Mouse (Mus musculus) right cerebral cortex, postnatal 36 days (tissue): ENCODE results near the gene Gemin2.
"Not testable (repeated sequence)": the region's sequence is repeated elsewhere in the genome, so short reads cannot be mapped to it uniquely, and the experiment has no call there.

Source experiments
- DNase-seq, 2 experiments: peaks; one replicate each; pipeline ENCODE4 v3.0.0; 2022; ENCODE audit warnings: low spot score in 2 of 2, mixed read lengths in 1 of 2

The Gemin2 gene

DNA sequence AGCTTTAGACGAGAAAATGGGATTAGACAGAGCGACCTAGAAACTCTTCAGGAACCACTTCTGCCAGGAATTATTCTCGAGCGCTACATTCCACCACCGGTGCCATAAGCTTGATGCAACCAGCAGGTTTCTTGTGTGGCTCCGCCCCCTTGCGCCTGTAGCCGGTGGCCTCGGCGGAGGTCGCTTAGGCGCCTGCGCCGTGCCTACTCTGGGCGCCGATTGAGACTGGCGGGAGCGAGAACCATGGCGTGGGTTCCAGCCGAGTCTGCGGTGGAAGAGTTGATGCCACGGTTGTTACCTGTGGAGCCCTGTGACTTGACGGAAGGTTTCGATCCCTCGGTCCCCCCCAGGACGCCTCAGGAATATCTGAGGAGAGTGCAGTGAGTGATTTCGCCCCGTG is at the start of gene Gemin2:
TSS of gene Gemin2 (plus strand) at position 160 of the 400 bp plus-strand sequence.
- DNase-seq = peak; percentile 85 to 89

DNA sequence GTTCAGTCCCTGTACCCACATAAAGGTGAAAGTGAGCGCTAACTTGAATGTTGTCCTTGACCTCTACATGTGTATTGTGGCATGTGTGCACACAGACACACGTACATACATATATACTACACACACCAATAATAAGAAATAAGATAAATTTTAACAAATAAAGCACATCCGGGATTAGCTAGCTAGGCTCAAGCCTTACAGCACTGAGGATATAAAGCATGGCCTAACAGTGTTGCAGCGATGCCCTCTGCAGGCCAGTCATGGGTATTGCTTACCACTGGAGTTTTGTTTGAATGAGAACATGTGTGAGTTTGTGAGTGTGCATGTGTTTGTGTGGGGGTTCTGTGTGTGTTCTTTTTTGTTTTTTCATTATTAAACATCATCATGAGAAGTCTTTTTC is 48.6 kb upstream of the Gemin2 start:
- DNase-seq = no peak

DNA sequence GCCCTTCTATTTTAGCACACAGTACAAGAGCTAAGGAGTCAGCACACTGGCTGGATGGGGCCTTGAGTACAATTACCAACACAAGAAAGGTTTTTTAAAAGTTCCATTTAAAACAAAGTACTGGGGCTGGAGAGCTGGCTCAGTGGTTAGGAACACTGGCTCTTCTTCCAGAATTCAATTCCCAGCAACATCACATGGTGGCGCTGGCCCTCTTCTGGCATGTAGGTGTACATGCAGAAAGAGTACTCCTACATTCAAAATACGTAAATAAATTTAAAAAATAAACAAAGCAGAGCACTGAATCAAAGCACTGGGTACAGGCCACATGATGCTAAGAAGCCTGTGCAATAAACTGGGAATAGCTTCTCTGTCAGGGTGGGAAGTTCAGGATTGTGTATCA is 36.2 kb upstream of the Gemin2 start:
- DNase-seq = no peak

DNA sequence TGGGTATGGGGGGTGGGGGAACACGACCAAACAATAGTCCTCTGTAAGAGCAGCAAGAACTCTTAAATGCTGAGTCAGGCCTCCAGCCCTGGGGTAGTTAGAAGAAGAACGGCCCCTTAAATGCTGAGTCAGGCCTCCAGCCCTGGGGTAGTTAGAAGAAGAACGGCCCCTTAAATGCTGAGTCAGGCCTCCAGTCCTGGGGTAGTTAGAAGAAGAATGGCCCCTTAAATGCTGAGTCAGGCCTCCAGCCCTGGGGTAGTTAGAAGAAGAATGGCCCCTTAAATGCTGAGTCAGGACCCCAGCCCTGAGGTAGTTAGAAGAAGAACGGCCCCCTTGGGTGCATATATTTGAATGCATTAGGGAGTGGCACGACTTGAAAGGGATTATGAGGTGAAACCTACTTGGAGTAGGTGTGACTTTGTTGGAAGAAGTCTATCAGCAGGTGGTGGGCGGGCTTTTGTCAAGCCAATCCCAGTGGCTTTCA is 32.0 kb upstream of the Gemin2 start:
- DNase-seq = not testable (repeated sequence)

DNA sequence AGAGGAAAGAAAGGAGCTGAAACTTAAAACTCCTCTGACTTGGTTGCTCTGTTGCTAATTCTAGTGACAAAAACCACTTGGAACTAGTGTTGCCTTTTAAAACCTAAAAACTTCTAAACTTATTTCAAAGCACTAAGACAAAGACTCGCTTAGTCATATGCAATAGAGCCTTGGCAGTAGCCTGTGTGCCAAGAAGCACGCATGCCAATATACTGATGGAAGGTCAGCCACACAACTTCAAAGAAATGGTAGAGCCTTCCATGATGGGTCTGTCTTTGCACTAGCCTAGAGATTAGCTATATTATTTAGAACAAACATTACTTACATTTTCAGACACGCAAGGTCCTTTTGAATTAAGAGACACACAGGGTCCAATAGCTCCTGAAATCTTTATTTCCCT is 27.4 kb upstream of the Gemin2 start:
- DNase-seq = no peak

DNA sequence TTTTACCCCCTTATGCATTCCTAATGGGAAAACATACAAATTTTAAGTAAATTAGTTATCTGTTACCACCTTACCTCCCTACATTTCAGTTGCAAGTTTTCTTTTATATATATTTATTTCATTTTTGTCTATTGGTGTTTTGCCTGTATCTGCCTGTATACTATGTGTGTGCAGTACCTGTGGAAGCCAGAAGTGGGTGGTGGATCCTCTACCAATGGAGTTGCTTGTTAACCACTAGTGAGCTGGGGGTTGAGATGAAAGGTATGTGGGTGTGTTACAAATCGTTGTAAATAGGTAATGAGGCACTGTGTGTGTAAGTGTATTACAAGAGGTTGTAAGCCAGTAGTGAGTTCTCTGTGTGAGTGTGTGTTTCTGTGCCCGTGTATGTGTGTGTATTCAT is 2.7 kb upstream of the Gemin2 start:
- no peak for DNase-seq

DNA sequence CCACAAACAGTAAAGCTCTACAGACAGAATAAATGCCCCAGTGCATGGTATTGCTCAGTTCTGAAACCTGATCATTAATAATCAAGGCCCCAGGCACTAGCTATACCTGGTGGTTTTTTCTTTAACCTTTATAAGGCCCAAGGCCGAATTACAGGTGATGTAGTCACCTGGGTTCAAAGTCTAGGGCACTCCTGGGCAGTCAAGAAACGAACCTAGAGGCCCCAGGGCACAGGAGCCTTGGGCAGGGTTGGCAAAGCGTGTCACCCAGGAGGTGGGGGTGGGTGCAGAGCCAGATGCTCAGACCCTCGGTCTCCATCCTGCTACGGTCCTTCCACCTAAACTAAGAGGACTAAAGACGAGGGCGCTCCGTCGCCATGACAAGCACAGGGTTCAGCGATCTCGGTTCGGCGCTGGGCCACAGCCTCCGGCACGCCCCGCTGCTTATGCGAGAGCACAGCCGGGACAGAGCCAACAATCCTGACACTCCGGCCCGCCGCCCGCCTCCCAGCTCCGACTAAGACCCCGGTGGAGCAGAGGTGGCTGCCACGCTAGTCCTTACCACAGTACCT is 1.8 kb upstream of the Gemin2 start:
- DNase-seq = no peak

DNA sequence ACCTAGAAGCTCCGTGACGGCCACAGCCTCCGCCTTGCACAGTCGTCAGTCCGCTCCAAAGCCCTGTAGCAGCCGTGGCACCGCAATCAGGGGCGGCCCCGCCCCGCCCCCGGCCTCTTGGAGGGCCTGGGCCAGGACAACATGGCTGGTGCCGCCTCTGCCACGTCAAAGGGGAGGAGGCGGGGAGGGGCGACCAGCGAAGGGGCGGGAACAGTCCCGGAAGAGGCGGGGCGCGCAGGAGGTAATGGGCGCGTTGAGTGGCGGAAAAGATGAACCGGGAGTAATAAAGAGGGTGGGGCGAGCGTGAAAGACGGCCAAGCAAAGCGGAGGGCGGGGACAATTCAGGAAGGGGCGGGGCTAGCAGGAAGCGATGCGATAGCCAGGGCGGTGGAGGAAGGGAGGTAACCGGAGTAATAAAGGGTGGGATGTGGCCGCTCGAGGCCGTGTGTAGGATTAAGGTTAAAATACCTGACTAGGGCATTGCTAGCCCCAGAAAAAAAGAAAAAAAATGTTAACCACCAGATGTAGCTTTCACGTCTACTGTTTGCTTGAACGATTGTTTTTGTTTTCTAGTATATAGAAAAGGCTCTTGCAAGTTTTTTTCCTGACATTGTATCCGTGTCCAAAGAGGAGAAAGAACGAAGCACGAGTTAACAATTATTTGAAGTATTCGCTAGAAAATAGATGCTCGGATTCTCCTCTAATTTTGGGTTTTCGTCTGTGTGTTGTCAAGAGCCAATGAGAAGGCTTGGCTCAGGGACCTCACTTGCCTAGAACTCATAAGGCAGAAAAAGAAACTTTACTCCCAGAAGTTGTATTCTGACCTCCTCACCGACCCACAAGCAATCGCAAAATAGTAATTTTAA is 1.1 kb upstream of the Gemin2 start, which contains the start of gene Sec23a:
TSS of gene Sec23a (minus strand) at position 174 of the 866 bp plus-strand sequence.
- peak; percentile 96 to 98 for DNase-seq

DNA sequence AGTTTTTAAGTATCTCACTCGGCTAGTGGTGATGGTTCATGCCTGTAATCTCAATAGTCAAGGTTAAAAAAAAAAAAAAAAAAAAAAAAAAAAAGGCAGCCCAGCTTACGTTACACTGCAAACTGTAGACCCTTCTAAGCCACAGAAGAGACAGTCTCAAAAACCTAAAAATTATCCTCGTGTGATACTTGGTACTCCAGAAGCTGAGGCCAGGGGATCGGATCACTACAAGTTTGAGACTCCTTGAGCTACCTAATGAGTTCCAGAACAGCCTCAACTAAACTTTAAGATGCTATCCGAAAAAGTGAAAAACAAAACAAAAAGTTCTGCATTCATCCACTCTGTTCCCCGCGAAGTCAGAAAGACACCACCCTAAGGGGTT is 492 bp upstream of the Gemin2 start:
- DNase-seq = no peak

DNA sequence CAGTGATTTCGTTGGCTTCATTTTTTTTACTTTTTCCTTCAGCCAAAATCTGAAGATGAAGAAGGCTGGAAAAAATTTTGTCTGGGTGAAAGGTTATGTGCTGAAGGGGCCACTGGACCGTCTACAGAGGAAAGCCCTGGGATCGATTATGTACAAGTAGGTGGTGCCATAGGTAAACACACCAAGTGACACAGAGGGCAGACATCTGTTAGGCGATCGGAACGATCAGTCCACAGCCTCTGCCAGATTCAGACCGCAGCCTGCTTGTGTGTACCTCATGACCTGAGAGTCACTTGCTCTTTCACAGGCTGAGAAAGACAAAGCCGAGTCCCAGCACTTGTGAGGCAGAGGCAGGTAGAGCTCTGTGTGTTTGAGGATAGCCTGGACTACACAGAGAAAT is 4.8 kb downstream of the Gemin2 start:
- no peak for DNase-seq

DNA sequence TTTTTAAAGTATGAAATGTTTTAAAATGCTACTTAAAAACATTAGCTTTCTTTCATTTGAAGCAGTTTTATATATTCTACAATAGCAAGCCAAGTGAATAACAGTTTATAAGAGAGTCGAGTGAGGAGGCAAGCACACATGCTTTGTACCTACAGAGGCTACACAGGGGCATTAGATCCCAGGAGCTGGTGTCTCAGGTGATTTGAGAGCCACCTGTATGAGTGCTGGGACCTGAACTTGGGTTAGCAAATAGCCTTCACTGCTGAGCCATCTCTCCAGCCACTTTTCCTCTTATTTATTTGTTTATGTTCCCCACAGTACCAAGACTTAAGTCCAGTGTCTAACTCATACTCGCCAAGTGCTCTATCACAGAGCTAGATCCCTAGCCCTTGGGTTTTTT is 6.7 kb downstream of the Gemin2 start:
- DNase-seq = no peak

DNA sequence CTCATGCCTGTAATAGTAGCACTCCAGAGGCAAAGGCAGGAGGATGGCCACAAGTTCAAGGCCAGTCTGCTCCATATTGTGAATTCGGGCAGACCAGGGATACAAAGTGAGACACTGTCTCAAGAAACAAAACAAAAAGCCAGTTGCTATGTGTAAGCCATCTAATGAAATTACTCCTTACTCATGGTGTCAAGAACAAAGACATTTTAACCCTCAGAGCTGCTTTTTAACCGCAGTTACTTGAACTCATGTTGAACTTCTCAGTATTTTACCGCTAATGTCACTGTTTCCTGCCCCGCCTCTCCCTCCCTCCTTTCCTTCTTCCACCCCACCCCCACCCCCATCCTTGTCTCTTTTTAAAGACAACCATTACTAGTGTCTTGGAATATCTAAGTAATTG is 8.1 kb downstream of the Gemin2 start:
- DNase-seq = no peak

DNA sequence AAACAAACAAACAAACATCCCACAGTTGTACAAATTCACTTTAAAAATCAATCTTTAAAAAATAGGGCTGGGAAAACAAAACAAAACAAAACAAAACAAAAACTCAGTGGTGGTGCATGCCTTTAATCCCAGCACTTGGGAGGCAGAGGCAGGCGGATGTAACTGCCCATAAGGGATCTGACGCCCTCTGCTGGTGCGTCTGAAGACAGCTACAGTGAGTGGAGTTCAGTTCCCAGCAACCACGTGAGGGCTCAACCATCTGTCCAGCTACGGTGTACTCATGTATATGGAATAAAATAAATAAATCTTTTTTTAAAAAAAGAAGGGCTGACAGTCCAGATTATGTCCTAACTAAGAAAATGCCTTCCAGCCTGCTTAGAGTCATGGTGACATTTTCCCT is 18.9 kb downstream of the Gemin2 start:
- no peak for DNase-seq

DNA sequence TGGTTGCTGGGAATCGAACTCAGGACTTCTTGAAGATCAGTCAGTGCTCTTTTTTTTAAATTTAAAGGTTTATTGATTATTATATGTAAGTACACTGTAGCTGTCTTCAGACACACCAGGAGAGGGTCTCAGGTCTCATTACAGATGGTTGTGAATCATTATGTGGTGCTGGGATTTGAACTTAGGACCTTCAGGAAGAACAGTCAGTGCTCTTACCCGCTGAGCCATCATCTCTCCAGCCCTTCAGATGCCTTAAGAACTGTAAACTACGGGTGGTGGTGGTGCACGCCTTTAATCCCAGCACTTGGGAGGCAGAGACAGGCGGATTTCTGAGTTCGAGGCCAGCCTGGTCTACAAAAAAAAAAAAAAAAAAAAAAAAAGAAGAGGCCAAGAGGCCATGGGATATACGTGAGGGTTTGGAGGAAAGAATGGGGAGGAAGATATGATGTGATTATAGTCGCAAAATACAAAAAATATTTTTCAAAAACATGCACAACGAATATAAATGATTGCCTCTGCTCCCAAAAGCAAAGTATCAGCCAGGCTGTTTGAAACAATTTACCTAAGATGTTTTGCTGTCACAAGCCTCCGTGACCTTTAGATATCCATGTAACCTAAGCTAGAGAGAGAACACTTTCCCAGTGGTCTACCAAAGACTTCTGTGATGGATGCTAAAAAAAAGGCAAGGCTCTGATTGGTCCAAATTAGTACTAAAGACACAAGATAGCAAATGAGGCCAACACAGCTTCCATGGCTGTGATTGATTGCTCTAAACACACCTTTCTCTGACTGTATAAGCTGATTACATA is 26.2 kb downstream of the Gemin2 start:
- no peak for DNase-seq

DNA sequence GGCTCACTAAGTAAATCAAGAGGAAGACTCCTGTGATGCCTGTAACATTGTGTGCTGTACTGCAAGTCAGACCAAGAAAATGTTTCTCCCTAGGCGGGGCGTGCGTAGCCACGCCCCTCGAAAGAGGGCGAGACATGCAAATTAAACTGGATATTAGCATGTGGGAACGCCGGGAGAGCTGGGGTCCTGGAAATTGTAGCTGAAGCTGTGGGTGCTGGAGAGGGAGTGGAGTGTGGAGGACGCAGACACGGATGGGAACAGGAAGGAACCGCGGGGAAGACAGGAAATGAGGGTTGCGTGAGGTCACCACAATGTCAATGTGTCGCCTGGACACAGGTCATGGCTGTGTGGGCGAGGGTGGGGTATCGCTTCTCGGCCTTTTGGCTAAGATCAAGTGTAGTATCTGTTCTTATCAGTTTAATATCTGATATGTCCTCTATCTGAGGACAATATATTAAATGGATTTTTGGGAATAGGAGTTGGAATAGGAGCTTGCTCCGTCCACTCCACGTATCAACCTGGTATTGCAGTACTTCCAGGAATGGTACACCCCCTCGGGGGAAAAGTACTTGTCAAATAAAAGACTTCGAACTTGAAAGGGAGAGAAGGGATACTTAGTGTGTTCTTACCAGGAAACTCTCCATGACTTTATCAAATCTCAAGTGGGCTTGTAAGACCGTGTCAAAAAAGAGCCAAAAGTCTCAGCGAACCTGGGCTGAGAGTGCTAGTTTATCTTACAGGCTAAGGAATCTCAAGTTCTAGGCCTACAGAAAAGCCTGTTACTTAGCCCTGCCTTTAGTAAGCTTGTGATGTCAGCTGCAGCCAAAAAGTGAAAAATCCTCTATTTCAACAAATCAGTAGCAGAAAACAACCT is 27.0 kb downstream of the Gemin2 start:
- no peak for DNase-seq

DNA sequence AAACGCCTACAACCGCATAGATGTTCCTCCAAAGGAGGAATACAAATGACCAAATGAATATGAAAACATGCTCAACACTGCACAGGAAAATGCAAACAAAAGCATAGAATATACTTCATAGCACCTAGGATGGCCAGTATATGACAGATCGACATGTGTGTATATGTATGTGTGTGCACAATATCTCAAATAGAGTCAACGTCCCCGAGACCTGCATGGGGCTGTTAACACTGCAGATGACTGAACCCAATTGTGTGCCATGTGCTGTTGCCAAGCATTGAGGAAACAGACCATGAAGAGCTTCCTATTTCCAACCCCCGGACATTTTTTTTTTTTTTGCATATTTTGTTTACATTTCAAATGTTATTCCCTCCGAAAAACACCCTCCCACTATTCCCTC is 27.7 kb downstream of the Gemin2 start:
- no peak for DNase-seq

DNA sequence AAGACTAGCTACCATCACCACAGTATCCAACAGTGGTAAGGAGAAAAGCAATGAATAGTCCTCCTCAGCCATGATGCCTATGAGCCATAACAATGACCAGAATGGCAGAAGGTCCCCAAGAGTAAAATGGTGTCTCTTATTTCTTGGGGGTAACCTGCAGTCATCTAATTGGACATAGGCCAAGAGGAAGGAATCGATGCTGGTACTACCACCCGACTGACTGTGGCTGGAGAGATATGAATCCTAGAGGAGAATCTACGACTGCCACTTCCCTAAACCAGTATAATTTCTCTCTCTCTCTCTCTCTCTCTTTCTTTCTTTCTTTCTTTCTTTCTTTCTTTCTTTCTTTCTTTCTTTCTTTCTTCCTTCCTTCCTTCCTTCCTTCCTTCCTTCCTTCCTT is 39.3 kb downstream of the Gemin2 start:
- no peak for DNase-seq

DNA sequence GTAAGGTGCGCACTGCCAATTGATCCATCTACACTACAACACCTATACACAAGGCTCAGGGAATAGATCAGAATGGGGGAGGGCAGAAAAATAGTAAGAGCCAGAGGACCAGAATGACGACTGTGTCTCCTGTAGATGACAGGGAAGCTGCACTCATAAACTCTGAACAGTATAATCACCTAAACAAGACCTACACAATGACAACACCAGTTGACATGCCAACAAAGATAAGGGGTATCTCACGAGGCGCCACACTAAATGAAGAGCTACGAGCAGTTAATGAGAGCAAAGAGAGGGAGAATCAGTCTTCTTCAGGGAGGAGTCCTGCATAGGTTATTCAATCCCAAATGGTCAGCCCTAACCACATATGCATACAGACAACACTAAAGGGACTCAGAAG is 40.0 kb downstream of the Gemin2 start:
- DNase-seq = no peak

DNA sequence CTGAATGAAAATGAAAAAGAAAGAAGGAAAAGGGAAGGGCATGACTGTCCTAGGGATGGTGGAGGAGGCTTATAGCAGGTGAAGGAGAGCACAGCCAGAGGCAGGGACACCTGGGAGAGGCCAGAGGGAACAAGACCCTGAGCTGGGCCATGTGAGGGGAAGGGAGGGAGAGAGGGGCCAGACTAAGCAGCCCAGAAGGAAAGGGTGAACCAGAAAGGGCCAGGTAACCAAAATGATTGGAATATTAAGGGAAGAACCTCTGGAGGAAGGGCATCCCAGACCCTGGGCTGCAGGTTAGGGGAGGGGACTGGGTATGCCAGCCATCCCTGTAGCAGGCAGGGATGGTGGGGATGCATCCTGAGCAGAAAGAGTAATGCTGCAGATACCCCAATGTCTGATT is 40.8 kb downstream of the Gemin2 start:
- no peak for DNase-seq

DNA sequence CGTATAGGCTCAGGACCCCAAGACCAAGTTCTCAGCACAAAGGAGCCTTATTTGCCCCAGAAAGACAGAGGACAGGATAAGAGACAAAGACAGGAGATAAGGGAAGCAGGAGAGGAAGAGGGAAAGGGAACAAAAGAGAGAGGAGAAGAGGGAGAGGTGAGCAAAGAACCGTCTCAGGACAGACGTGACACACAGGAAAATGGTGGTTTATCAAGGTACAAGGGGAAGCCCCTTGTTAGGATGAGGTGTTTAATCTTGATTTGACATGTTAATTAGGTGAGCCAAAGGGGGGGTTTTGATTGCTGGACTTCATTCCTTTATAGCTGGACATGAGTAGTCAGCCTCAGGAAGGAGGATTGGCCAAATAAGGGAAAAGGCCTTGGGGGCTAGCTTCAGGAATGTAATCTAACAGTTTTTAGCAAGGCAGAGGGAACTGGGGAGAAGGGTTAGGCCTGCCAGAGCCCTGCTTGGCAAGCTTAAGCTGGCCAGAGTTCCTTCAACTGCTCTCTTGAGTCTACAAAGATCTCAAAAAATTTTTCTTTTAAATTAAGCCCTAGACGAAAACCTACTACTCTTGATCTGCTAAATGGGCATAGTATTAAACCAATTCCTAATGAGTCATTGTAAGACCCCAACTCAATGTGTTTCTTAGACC is 42.1 kb downstream of the Gemin2 start:
- DNase-seq = no peak

DNA sequence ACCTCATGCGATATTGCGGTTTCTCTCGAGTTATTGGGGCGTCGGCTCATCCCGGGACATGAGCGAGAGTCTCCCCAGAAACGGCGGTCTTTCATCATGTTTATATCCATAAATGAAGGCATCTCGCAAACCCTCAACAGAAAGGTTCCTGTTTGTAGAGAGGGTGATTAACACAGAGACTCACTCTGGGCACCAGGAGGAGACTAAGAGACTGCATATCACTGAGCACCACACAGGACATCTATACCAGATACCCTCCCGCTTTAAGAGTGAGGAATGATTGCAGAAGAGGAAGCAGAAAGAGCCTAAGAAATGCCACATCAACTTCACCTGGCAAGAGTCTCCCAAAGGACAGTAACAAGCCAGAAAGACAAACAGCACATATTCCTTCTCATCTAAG is 43.0 kb downstream of the Gemin2 start:
- no peak for DNase-seq
